Mouse (Mus musculus) kidney, adult 18-20 months (tissue): ENCODE data around the gene Actr10.

ENCODE experiments used
- DNase-seq: peaks from one replicate; pipeline ENCODE4 v3.0.0; 2021

Actr10 gene

GRCm38 (mm10) chr12:70937571-70938384 lies at the start of gene Actr10:
Gene Actr10 (plus strand): TSS chr12:70937857.
- DNase-seq: peak; percentile 93

- no peak for DNase-seq
Measured at GRCm38 (mm10) chr12:70890405-70890804, 47.3 kb upstream of the Actr10 start.

- no peak for DNase-seq
Measured at GRCm38 (mm10) chr12:70890874-70891470, 46.7 kb upstream of the Actr10 start.

- DNase-seq: no peak
Measured at GRCm38 (mm10) chr12:70895275-70895674, 42.4 kb upstream of the Actr10 start.

- DNase-seq: no peak
Measured at GRCm38 (mm10) chr12:70896068-70896467, 41.6 kb upstream of the Actr10 start.

- no peak for DNase-seq
Measured at GRCm38 (mm10) chr12:70897434-70897833, 40.2 kb upstream of the Actr10 start.

GRCm38 (mm10) chr12:70898450-70898849 lies 39.2 kb upstream of the Actr10 start:
- DNase-seq: no peak

- DNase-seq: no peak
Measured at GRCm38 (mm10) chr12:70904471-70904870, 33.2 kb upstream of the Actr10 start.

GRCm38 (mm10) chr12:70906867-70907266 lies 30.8 kb upstream of the Actr10 start:
- DNase-seq: no peak

GRCm38 (mm10) chr12:70907651-70908050 lies 30.0 kb upstream of the Actr10 start:
- DNase-seq: no peak

GRCm38 (mm10) chr12:70908076-70908475 lies 29.6 kb upstream of the Actr10 start:
- DNase-seq: no peak

GRCm38 (mm10) chr12:70910241-70910720 lies 27.4 kb upstream of the Actr10 start:
- DNase-seq: peak; percentile 81

GRCm38 (mm10) chr12:70911029-70911428 lies 26.6 kb upstream of the Actr10 start:
- DNase-seq: peak; percentile 80

GRCm38 (mm10) chr12:70911676-70912379 lies 25.8 kb upstream of the Actr10 start:
- no peak for DNase-seq

GRCm38 (mm10) chr12:70913429-70913828 lies 24.2 kb upstream of the Actr10 start:
- peak; percentile 77 for DNase-seq

GRCm38 (mm10) chr12:70914387-70914786 lies 23.3 kb upstream of the Actr10 start:
- no peak for DNase-seq

GRCm38 (mm10) chr12:70929781-70930180 lies 7.9 kb upstream of the Actr10 start:
- DNase-seq: no peak

- DNase-seq: no peak
Measured at GRCm38 (mm10) chr12:70937150-70937549, 507 bp upstream of the Actr10 start.

- DNase-seq: no peak
Measured at GRCm38 (mm10) chr12:70940806-70941205, 3.1 kb downstream of the Actr10 start.

GRCm38 (mm10) chr12:70944181-70944580 lies 6.5 kb downstream of the Actr10 start:
- no peak for DNase-seq

GRCm38 (mm10) chr12:70946585-70947256 lies 9.1 kb downstream of the Actr10 start:
- no peak for DNase-seq

- DNase-seq: no peak
Measured at GRCm38 (mm10) chr12:70958640-70959039, 21.0 kb downstream of the Actr10 start.

- DNase-seq: no peak
Measured at GRCm38 (mm10) chr12:70967581-70967980, 29.9 kb downstream of the Actr10 start.
